Mouse (Mus musculus) ES-E14 (cell line): Measurements from ENCODE around the gene 9230112D13Rik. TPM values are rescaled to one million over a fixed set of nuclear protein-coding genes. Genes with fewer than 3 reads are reported as not detected.

Experiments used
- DNase-seq: peaks from one replicate; pipeline ENCODE4 v3.0.0-alpha.2; 2013; ENCODE audit warnings: low read depth, low spot score
- H3K27ac ChIP-seq: 2 replicates; pipeline ENCODE4 v1.5.1; 2012; ENCODE audit warnings: low read depth, mild to moderate bottlenecking, low read length, moderate library complexity, mixed read lengths; ENCODE audit not compliant: poor library complexity, insufficient read depth, severe bottlenecking
- H3K36me3 ChIP-seq: 2 replicates; pipeline ENCODE4 v1.6.1; 2012; ENCODE audit warnings: mild to moderate bottlenecking, low read length, moderate library complexity, mixed read lengths; ENCODE audit not compliant: control insufficient read depth, poor library complexity, insufficient read depth, severe bottlenecking
- H3K4me1 ChIP-seq, 2 experiments: fragments of 150-350 bp in 1 of 2; sonication (generic) in 1 of 2; 2 replicates each; pipeline ENCODE4 v1.6.1; 2012; ENCODE audit warnings: low read length in 2 of 2, mild to moderate bottlenecking in 1 of 2, mixed read lengths in 1 of 2; ENCODE audit not compliant: control insufficient read depth in 2 of 2, insufficient read depth in 2 of 2, poor library complexity in 1 of 2
- H3K4me3 ChIP-seq, 2 experiments: fragments of 150-350 bp in 1 of 2; sonication (generic) in 1 of 2; 2 replicates each; pipeline ENCODE4 v1.5.1; 2012; ENCODE audit warnings: low read length in 2 of 2, low read depth in 1 of 2, mild to moderate bottlenecking in 1 of 2, mixed read lengths in 1 of 2; ENCODE audit not compliant: insufficient read depth in 1 of 2, poor library complexity in 1 of 2, severe bottlenecking in 1 of 2
- H3K9ac ChIP-seq: 2 replicates; pipeline ENCODE4 v1.6.1; 2012; ENCODE audit warnings: low read depth, mild to moderate bottlenecking, low read length, mixed read lengths; ENCODE audit not compliant: poor library complexity, insufficient read depth, severe bottlenecking
- H3K9me3 ChIP-seq: fragments of 150-350 bp; sonication (generic); 2 replicates; pipeline ENCODE4 v1.6.1; 2012; ENCODE audit warnings: low read depth, mild to moderate bottlenecking, low read length; ENCODE audit not compliant: control insufficient read depth, insufficient read depth
- CHD2 ChIP-seq: IDR thresholded peaks from 2 replicates; pipeline ENCODE4 v1.6.1; 2014; ENCODE audit warnings: mild to moderate bottlenecking, low read depth, low read length, inconsistent platforms
- HCFC1 ChIP-seq: IDR thresholded peaks from 2 replicates; pipeline ENCODE4 v1.6.1; 2012; ENCODE audit warnings: low read length, inconsistent platforms, borderline replicate concordance; ENCODE audit not compliant: insufficient read depth
- MAFK ChIP-seq: IDR thresholded peaks from 2 replicates; pipeline ENCODE4 v1.6.1; 2014; ENCODE audit warnings: mild to moderate bottlenecking, low read depth, low read length, inconsistent platforms; ENCODE audit not compliant: insufficient read depth
- ZC3H11A ChIP-seq: IDR thresholded peaks from 2 replicates; pipeline ENCODE4 v1.6.1; 2012; ENCODE audit warnings: low read depth, mild to moderate bottlenecking, inconsistent platforms, low read length, borderline replicate concordance
- ZNF384 ChIP-seq: IDR thresholded peaks from 2 replicates; pipeline ENCODE4 v1.6.1; 2012; ENCODE audit warnings: low read depth, low read length, inconsistent platforms
- in situ Hi-C, 2 experiments: fragments of 600-800 bp; cut with MboI; formaldehyde crosslinking; loops; one replicate each; pipeline ENCODE4 v1.15.1; 2025; ENCODE audit warnings: low sequenced_read_pairs in 2 of 2, inconsistent platforms in 1 of 2; ENCODE audit not compliant: unreplicated experiment in 2 of 2
- total RNA-seq: library from RNA; depleted of rRNA; stranded (reverse); fragments of 300-350 nt; gene quantifications from 2 replicates; pipeline ENCODE4 v1.2.3, GENCODE M21; 2012

9230112D13Rik gene
- total RNA-seq, 1 experiment: not detected

DNA sequence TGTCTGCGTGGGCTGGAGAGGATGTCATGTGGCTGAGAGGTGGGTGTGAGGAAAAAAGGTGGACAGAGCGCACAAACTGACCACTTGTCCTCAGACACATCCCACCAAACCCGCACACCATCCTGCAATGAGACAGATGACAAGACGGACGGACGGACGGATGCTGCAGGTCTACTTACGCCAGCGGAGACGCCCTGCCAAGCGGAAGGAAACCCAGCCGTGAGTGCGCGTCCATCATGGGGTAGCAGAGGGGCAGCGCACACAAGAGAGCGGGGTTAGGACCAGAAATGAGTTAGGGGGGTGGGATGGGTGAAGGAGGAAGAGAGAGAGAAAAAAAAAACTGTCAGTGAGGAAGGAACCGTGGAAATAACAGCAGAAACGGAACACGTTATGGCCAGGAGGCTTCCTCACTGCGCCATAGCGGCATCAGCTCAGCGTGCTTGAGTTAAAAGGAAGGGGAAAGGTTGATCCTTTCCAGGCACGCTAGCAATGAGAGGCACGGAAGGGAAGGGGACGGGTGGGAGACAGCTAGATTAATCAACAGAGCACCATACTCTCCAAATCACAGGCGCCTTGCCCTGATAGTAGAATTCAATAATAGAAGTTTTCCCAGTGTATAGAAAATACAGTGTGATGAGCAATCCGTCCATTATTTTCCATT, 47.1 kb upstream of the 9230112D13Rik start:
- H3K4me3 ChIP-seq: peak overlapping the region; percentile 2 to 8; a peak in 2 of 4 replicates
- H3K9ac ChIP-seq: no peak overlapping the region
- no peaks in the 10 kb centered on the region for H3K9me3 ChIP-seq
- in situ Hi-C loops: loop anchor here in 1 of 2 experiments (10.0 kb wide), 1 partner anchor 135 kb away; no protein-coding TSS in a partner anchor
- no peaks in the 10 kb centered on the region for H3K36me3 ChIP-seq
- no peak overlapping the region for H3K27ac ChIP-seq
- peaks cover 0 to 3% of the 10 kb centered on the region in 2 experiments; a peak in 1 of 4 replicates for H3K4me1 ChIP-seq
- no peak for DNase-seq
- TF ChIP-seq CHD2: no peak
- TF ChIP-seq ZC3H11A: no peak
- no peak for TF ChIP-seq HCFC1
- no peak for TF ChIP-seq ZNF384
- TF ChIP-seq MAFK: no peak

DNA sequence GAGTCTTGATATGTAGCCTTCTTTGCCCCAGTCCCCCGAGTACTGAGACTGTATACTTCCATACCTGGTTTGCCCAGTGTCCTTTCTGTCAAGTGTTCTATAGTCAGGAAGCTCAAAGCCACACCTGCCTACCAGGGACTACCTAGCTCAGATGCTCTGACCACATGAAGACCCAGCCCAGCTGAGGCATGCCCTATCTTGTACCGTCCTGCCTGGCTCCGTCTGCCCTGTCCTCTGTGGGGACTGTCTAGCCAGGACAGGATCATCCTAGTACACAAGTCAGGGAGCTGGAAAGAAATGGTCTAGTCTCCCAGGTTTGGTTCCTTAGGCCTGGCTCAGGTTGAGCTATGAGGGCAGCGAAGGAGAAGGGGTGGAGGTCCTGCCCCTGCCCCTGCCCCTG, 46.0 kb upstream of the 9230112D13Rik start:
- DNase-seq: no peak
- TF ChIP-seq HCFC1: no peak
- TF ChIP-seq CHD2: no peak
- TF ChIP-seq ZC3H11A: no peak
- no peak for TF ChIP-seq ZNF384
- TF ChIP-seq MAFK: no peak
- Histone ChIP-seq H3K4me3 (no peak overlapping the region), H3K4me1 (peaks cover 0 to 3% of the 10 kb centered on the region in 2 experiments; a peak in 1 of 4 replicates), H3K9ac (no peak overlapping the region), H3K9me3 (no peaks in the 10 kb centered on the region), H3K36me3 (no peaks in the 10 kb centered on the region), H3K27ac (no peak overlapping the region)
- in situ Hi-C loops: no loop called here

DNA sequence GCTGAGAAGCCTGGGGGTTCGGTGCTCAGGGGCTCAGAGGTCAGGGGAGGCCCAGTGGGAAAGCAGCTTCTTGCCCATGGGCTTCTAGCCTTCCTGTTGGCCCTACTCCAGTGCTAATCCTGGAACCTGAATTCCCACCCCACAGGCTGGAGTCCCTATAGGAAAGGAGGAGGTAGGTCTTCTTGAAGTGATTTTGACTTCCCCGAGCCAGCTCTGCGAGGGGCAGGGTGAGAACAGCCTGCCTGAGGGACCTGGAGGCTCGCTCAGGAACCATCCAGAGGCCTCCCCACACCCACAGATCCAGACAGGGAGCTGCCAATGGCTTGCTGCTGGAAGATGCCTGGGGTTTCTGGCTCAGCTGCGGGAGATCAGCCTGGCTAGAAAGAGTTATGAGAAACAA, 45.1 kb upstream of the 9230112D13Rik start:
- H3K9me3 ChIP-seq: no peaks in the 10 kb centered on the region
- in situ Hi-C loops: no loop called here
- H3K4me3 ChIP-seq: no peak overlapping the region
- H3K4me1 ChIP-seq: peaks cover 0 to 2% of the 10 kb centered on the region in 2 experiments; a peak in 1 of 4 replicates
- DNase-seq: no peak
- no peaks in the 10 kb centered on the region for H3K36me3 ChIP-seq
- H3K27ac ChIP-seq: no peak overlapping the region
- no peak overlapping the region for H3K9ac ChIP-seq
- TF ChIP-seq CHD2: no peak
- no peak for TF ChIP-seq MAFK
- no peak for TF ChIP-seq ZC3H11A
- TF ChIP-seq HCFC1: no peak
- TF ChIP-seq ZNF384: no peak

DNA sequence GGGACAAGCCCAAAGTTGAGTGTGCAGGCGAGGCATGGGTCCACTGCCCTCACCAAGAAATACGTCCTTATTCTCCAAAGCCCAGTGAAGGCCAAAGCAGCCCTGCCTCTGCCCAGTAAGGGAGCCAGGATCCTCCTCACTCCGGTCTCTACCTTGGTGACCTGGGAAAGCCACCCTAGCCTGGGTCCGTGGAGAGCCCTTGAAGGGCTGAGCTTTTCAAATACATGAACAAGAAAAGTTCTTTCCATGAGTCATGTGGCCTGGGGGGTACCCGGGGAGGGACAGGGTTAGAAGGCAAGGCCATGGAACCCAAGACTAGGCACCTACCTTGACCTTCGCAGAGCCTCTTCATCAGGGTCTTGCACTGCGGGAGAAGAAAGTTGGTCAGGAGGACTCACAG, 43.9 kb upstream of the 9230112D13Rik start:
- in situ Hi-C loops: no loop called here
- Histone ChIP-seq H3K4me1 (peaks cover 0 to 2% of the 10 kb centered on the region in 2 experiments; a peak in 1 of 4 replicates), H3K27ac (no peak overlapping the region), H3K36me3 (no peaks in the 10 kb centered on the region), H3K9ac (no peak overlapping the region), H3K4me3 (no peak overlapping the region), H3K9me3 (no peaks in the 10 kb centered on the region)
- no peak for DNase-seq
- TF ChIP-seq HCFC1: no peak
